Mouse (Mus musculus): ENCODE measurements around the gene Nol11.
"Not testable (repeated sequence)": the region's sequence is repeated elsewhere in the genome, so short reads cannot be mapped to it uniquely, and the experiment has no call there.

Gene Nol11

DNA sequence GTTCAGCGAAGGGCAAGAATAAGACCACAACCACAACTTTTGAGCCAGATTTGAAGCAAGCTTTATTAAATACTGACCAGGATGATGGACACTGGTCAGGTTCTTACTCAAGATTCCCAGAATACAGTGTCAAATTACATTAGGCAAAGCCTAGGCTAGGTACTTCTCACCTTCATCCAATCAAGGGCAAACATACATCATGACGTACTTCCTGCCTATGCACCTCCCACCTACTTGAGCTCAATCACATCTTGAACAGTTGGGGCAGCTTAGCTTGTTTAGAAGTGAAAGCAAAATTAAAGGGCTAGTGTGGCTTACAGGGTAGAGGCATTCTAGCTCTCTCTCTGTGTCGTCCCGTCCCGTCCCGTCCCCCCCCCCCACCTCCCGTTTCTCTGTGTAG is 34.8 kb downstream of the Nol11 start:
- DNase-seq, result no peak

DNA sequence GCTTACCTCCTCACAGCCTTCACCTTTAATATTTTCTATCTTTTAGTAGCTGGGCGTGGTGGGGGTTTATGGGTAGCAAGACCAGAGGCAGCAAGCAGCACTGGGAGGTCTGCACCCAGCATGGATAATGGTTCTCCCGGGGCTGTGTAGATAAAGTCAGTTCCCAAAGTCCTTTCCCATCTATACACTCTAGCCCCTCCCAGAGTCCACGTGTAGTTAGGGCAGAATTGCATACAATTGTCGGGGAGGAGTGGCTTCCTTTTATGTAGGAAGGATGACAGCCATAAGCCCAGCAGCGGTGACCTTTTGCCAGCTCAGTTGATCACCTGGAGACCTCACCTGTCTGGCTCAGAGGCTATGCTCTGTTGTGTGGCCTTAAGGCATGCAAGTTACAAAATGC is 35.5 kb downstream of the Nol11 start:
- no peak for DNase-seq

DNA sequence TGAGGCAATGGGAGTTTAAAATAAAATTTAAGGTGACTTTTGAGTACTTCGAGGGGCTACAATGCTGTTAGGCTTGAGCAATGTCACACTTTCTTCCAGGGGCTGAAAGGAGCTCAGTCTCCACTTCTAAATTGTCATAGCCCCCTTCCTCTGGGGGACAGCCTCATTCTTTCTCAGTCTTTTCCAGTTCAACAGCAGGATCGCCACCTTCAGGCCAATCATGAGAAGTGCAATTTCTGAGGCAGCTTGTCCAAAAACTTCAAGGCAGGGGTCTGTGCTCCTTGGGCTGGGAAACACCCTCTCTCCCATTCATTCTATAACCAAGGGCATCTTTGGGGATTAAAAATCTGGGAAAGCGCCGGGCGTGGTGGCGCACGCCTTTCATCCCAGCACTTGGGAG is 37.4 kb downstream of the Nol11 start:
- peak; percentile 29 to 40 for DNase-seq

DNA sequence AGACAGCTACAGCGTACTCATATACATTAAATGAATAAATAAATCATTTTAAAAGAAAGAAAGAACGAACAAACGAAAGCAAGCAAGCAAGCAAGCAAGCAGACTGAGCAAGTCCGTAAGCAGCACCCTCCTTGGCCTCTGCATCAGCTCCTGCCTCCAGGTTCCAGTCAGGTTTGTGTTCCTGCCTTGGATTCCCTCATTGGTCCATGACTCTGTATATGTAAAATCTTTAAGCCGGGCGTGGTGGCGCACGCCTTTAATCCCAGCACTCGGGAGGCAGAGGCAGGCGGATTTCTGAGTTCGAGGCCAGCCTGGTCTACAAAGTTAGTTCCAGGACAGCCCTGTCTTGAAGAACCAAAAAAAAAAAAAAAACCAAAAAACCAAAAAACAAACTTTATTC is 45.2 kb downstream of the Nol11 start:
- not testable (repeated sequence) for DNase-seq

GRCm38 (mm10) chr11:107142382-107142781 is 46.8 kb downstream of the Nol11 start:
- no peak for DNase-seq

DNA sequence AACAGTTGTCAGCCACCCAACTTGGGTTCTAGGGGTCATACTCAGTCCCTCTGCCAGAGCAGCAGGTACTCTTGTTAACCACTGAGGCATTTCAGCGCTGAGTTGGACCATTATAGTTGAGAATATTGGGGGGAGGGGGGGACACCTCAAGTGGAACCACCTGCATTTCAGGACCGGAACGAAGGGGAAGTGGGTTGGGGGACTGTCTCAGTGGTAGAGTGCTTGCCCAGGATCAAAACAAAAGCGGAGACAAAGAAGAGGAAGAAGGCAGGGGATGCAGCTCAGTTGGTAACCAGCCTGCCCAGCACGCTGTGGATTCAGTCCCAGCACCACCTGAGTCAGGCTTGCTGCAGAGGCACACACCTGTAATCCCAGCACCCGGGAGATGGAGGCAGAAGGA is 48.4 kb downstream of the Nol11 start:
- DNase-seq, result no peak

- DNase-seq, result peak; percentile 23 to 38
Measured at GRCm38 (mm10) chr11:107138633-107139032, 50.5 kb downstream of the Nol11 start.

- no peak for DNase-seq
Measured at GRCm38 (mm10) chr11:107137593-107137992, 51.6 kb downstream of the Nol11 start.

DNA sequence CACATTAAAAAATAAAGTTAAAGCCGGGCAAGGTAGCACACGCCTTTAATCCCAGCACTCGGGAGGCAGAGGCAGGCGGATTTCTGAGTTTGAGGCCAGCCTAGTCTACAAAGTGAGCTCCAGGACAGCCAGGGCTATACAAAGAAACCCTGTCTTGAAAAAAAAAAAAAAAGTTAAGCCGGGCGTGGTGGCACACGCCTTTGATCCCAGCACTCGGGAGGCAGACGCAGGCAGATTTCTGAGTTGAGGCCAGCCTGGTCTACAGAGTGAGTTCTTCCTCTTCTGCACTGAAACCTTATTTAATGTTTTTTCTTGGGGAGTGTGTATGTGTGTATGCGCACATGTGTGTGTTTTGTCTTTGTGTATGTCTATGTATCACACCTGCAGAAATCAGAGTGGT is 52.7 kb downstream of the Nol11 start:
- DNase-seq, result not testable (repeated sequence)

GRCm38 (mm10) chr11:107135741-107136140 is 53.4 kb downstream of the Nol11 start:
- DNase-seq, result no peak

- peak; percentile 51 to 70 for DNase-seq
Measured at GRCm38 (mm10) chr11:107132426-107132825, 56.8 kb downstream of the Nol11 start.

DNA sequence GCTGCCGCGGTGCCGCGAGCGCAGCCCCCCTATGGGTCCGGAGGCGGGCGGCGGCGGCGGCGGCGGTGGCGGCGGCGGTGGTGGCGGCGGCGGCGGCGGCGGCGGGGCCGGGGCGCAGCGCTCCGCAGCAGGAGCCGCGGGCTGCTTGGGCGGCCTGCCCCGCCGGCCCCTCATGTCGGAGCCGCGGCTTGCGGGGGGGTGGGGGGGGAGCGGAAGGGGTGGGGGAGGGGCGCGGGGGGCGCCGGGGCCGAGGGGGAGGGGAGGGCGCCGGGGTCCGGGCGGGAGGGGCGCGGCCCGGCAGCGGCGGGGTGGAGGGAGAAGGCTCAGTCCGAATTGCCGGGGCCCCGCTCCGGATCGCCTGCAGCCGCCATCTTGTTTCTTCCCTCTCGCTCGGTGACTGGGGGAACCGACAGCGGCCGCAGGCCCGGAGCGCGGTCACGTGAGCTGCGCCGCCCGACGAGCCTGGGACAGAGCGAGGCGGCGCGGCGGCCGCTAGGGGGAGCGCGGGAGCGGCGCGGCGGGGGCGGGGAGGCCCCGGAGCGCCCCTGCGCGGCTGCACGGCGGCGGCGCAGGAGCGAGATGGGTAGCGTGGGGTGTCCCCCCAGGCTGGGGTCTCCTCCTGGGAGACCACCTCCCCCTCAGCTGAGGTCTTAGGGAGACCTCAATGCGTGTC is 57.3 kb downstream of the Nol11 start, which contains the start of gene Bptf:
Bptf (minus strand) TSS at position 379 of the 673 bp plus-strand sequence.
- peak; percentile 91 to 95 for DNase-seq

- DNase-seq, result peak; percentile 72 to 82
Measured at GRCm38 (mm10) chr11:107130879-107131748, 58.1 kb downstream of the Nol11 start.

- DNase-seq, result peak; percentile 10 to 29
Measured at GRCm38 (mm10) chr11:107130221-107130788, 58.9 kb downstream of the Nol11 start.

- DNase-seq, result no peak
Measured at GRCm38 (mm10) chr11:107129641-107130040, 59.5 kb downstream of the Nol11 start.

DNA sequence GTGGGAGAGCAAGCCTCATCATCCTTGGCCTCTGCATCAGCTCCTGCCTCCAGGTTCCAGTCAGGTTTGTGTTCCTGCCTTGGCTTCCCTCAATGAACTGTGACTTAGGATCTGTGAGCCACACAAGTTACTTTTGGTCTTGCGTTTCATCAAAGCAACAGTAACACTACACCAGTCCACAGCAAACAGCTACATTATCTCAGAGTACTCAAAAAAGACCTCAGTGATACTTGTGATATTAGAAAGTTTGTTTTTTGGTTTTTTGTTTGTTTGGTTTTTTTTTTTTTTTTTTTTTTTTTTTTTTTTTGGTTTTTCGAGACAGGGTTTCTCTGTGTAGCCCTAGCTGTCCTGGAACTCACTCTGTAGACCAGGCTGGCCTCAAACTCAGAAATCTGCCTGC is 62.5 kb downstream of the Nol11 start:
- not testable (repeated sequence) for DNase-seq

DNA sequence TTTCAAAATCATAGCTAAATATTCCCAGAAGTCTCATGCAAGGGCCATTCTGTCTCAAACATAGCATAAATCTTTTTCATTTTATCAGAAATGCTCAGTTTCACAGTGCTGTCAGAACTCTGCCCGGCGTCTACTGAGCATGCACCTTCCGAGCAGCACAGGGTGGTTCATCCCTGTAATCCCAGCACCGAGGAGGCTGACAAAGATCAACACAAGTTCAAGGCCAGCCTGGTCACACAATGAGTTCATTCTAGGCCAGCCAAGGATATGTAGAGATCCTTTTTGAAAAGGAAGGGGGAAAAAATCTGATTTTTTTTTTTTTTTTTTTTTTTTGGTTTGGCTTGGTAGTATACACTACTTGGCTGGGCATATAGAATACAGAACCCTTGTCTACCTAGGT is 64.2 kb downstream of the Nol11 start:
- DNase-seq, result no peak

- peak; percentile 67 to 78 for DNase-seq
Measured at GRCm38 (mm10) chr11:107124327-107124731, 64.9 kb downstream of the Nol11 start.

DNA sequence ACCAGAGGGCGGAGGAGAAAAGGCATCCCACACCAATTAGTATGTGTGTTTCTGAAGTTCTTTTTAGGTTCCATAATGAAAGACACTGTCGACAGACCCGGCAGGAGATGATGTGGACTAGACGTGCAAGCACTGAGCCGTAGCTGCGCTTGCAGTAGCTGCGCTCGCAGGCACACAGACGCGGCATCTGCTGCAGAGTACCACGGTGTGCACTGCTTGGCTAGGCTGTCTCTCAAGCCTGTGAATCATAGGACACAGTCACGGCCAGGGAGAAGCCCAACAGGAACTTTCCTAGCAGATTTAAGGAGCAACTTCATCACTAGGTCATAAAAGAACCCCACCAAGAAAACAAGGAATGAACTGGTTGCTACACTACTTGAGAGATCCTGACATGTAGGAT is 71.4 kb downstream of the Nol11 start:
- DNase-seq, result peak in 1 of 2 experiments; percentile 14

All from kidney, postnatal 4 days (tissue).